Mouse (Mus musculus): ENCODE results near the gene Gm9922. TPM values are rescaled to one million over a fixed set of nuclear protein-coding genes. Genes with fewer than 3 reads are reported as not detected.

Gene Gm9922
- polyA plus RNA-seq, 1 experiment from 2014 or later: 1.3 TPM

GRCm38 (mm10) chr14:101747811-101748210 lies 18.2 kb upstream of the Gm9922 start:
- no peak overlapping the region for H3K4me2 ChIP-seq (replicated peaks)
- ATAC-seq (ENCODE audit: low FRiP score, low read depth): no peak
- H3K36me3 ChIP-seq: no peaks in the 10 kb centered on the region
- no peak overlapping the region for H3K27ac ChIP-seq (replicated peaks)
- H3K9me3 ChIP-seq: no peaks in the 10 kb centered on the region
- 91% methylated on average over 11 of the region's 11 CpGs for WGBS
- H3K4me1 ChIP-seq: no peaks in the 10 kb centered on the region
- H3K27me3 ChIP-seq: no peaks in the 10 kb centered on the region
- H3K9ac ChIP-seq (replicated peaks): no peak overlapping the region
- H3K4me3 ChIP-seq: no peak overlapping the region

DNA sequence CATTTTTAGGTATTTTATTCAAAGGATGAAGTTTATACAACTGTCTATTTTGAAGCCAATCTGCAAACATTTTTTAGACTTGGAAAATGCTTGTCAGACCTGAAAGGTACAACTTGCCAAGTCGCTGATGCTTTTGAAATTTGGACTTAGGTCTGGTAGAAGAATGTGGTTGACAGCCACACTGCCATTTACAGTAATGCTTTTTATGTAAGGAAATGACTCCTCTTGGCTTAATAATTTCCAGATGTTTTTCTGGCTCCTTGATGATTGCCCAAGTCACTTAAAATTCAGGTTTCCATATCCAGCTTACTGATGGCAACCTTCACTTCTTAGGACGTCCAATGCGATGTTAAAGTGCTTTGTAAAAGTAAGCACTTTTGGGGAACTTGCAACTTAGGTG lies 17.0 kb upstream of the Gm9922 start:
- H3K4me2 ChIP-seq (replicated peaks): no peak overlapping the region
- H3K9me3 ChIP-seq: no peaks in the 10 kb centered on the region
- no peak for ATAC-seq (ENCODE audit: low FRiP score, low read depth)
- H3K4me3 ChIP-seq: no peak overlapping the region
- H3K4me1 ChIP-seq: no peaks in the 10 kb centered on the region
- no peaks in the 10 kb centered on the region for H3K36me3 ChIP-seq
- H3K27ac ChIP-seq (replicated peaks): no peak overlapping the region
- H3K9ac ChIP-seq (replicated peaks): no peak overlapping the region
- no peaks in the 10 kb centered on the region for H3K27me3 ChIP-seq
- WGBS: 92% methylated on average over 3 of the region's 3 CpGs

- Histone ChIP-seq H3K4me1 (no peaks in the 10 kb centered on the region), H3K9ac (replicated peaks) (no peak overlapping the region), H3K4me3 (no peak overlapping the region), H3K9me3 (no peaks in the 10 kb centered on the region), H3K27me3 (no peaks in the 10 kb centered on the region), H3K36me3 (no peaks in the 10 kb centered on the region), H3K4me2 (replicated peaks) (no peak overlapping the region), H3K27ac (replicated peaks) (no peak overlapping the region)
- WGBS: 86% methylated on average over 4 of the region's 4 CpGs
- no peak for ATAC-seq (ENCODE audit: low FRiP score, low read depth)
Measured at GRCm38 (mm10) chr14:101737501-101737900, 7.9 kb upstream of the Gm9922 start.

GRCm38 (mm10) chr14:101733542-101734303 lies 4.1 kb upstream of the Gm9922 start:
- H3K9me3 ChIP-seq: no peaks in the 10 kb centered on the region
- H3K4me1 ChIP-seq: peaks cover 13% of the 10 kb centered on the region; the same call in 1 of the 2 replicates
- H3K27ac ChIP-seq (replicated peaks): no peak overlapping the region
- H3K27me3 ChIP-seq: peaks cover 33% of the 10 kb centered on the region
- 28% methylated on average over 10 of the region's 10 CpGs for WGBS
- no peak for ATAC-seq (ENCODE audit: low FRiP score, low read depth)
- H3K9ac ChIP-seq (replicated peaks): no peak overlapping the region
- H3K4me2 ChIP-seq (replicated peaks): no peak overlapping the region
- H3K4me3 ChIP-seq: no peak overlapping the region
- no peaks in the 10 kb centered on the region for H3K36me3 ChIP-seq

- ATAC-seq (ENCODE audit: low FRiP score, low read depth): peak; percentile 50
- under 1% methylated on average over 28 of the region's 28 CpGs for WGBS
Measured at GRCm38 (mm10) chr14:101729972-101730692, 518 bp upstream of the Gm9922 start.

DNA sequence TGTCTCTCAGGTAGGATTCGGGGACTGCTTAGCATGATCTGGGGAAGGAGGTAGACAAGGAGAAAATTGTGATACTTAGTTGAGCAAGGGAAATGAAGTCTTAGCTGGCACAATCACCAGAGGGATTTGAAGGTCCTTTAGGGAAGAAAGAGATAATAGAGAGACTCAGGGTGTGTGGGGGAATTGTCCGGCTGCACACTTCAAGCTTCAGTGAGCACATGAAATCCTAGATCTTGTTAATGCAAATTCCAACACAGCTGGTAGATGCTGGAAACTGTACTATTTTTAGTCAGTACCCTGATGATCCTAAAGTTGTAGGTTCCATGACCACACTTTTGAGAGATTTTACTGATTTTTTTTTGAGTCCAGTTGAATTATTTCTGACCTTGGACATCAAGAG lies 15.2 kb downstream of the Gm9922 start:
- H3K36me3 ChIP-seq: no peaks in the 10 kb centered on the region
- H3K4me1 ChIP-seq: no peaks in the 10 kb centered on the region
- ATAC-seq (ENCODE audit: low FRiP score, low read depth): no peak
- WGBS: 62% methylated on average over 2 of the region's 2 CpGs
- no peak overlapping the region for H3K27ac ChIP-seq (replicated peaks)
- H3K27me3 ChIP-seq: no peaks in the 10 kb centered on the region
- H3K9ac ChIP-seq (replicated peaks): no peak overlapping the region
- H3K9me3 ChIP-seq: no peaks in the 10 kb centered on the region
- no peak overlapping the region for H3K4me2 ChIP-seq (replicated peaks)
- no peak overlapping the region for H3K4me3 ChIP-seq

More at GRCm38 (mm10) chr14:101729972-101730692, 518 bp upstream of the Gm9922 start:
- Histone ChIP-seq H3K36me3 (no peaks in the 10 kb centered on the region), H3K4me3 (peak overlapping the region; percentile 60), H3K4me1 (peaks cover 13% of the 10 kb centered on the region; the same call in 1 of the 2 replicates), H3K27me3 (peaks cover 46% of the 10 kb centered on the region), H3K27ac (replicated peaks) (no peak overlapping the region), H3K9ac (replicated peaks) (peak overlapping the region; percentile 43; the same call in 1 of the 2 replicates), H3K9me3 (no peaks in the 10 kb centered on the region), H3K4me2 (replicated peaks) (peak overlapping the region; percentile 99)

DNA sequence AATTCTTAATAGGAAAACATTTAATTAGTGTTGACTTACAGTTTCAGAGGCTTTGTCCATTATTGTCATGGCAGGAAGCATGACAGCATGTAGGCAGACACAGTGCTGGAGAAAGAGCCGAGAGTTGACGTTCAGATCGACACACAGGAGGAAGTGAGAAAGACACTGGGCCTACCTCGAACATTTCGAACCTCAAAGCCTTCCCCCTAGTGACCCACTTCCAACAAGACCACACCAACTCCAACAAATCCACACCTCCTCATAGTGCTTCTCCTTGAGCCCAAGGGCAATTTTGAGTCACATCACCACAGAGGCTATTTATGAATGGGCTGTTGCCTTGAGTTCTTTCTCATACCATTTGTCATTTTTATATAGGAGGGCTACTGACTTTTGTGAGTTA lies 22.5 kb downstream of the Gm9922 start:
- Histone ChIP-seq H3K4me1 (no peaks in the 10 kb centered on the region), H3K36me3 (no peaks in the 10 kb centered on the region), H3K4me3 (no peak overlapping the region), H3K4me2 (replicated peaks) (no peak overlapping the region), H3K9me3 (no peaks in the 10 kb centered on the region), H3K27me3 (no peaks in the 10 kb centered on the region), H3K27ac (replicated peaks) (no peak overlapping the region), H3K9ac (replicated peaks) (no peak overlapping the region)
- 90% methylated on average over 5 of the region's 5 CpGs for WGBS
- no peak for ATAC-seq (ENCODE audit: low FRiP score, low read depth)

GRCm38 (mm10) chr14:101704479-101704878 lies 25.1 kb downstream of the Gm9922 start:
- Histone ChIP-seq H3K4me1 (no peaks in the 10 kb centered on the region), H3K9me3 (no peaks in the 10 kb centered on the region), H3K27ac (replicated peaks) (no peak overlapping the region), H3K36me3 (no peaks in the 10 kb centered on the region), H3K9ac (replicated peaks) (no peak overlapping the region), H3K27me3 (no peaks in the 10 kb centered on the region), H3K4me3 (no peak overlapping the region), H3K4me2 (replicated peaks) (no peak overlapping the region)
- 80% methylated on average over 4 of the region's 4 CpGs for WGBS
- no peak for ATAC-seq (ENCODE audit: low FRiP score, low read depth)

- no peak overlapping the region for H3K4me2 ChIP-seq (replicated peaks)
- H3K27me3 ChIP-seq: no peaks in the 10 kb centered on the region
- H3K4me3 ChIP-seq: no peak overlapping the region
- H3K36me3 ChIP-seq: peaks cover 11% of the 10 kb centered on the region; the same call in 1 of the 2 replicates
- no peaks in the 10 kb centered on the region for H3K4me1 ChIP-seq
- H3K9me3 ChIP-seq: no peaks in the 10 kb centered on the region
- no peak overlapping the region for H3K27ac ChIP-seq (replicated peaks)
- ATAC-seq (ENCODE audit: low FRiP score, low read depth): no peak
- H3K9ac ChIP-seq (replicated peaks): no peak overlapping the region
- WGBS: 77% methylated on average over 2 of the region's 2 CpGs
Measured at GRCm38 (mm10) chr14:101688406-101688805, 41.2 kb downstream of the Gm9922 start.

DNA sequence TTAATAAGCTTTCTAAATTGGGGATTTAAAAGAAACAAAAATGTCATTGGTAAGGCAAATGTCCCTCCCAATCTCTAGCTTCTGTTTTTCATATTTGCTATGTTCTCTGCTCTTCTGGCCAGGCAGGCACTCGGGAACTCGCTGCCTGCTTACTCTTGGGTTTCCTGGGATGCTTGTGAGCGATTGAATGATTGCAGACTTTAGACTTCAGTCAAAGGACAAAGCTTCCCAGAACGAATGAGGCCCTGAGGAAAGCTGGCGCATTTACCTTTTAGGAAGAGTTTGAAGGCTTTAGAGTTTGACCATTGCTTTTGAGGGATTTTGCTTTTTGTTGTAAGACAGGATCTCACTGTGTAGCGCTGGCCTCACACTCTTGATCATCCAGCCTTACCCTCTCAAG lies 41.9 kb downstream of the Gm9922 start:
- H3K4me2 ChIP-seq (replicated peaks): no peak overlapping the region
- WGBS: 90% methylated on average over 6 of the region's 6 CpGs
- H3K9me3 ChIP-seq: no peaks in the 10 kb centered on the region
- H3K27ac ChIP-seq (replicated peaks): no peak overlapping the region
- H3K9ac ChIP-seq (replicated peaks): no peak overlapping the region
- H3K27me3 ChIP-seq: no peaks in the 10 kb centered on the region
- ATAC-seq (ENCODE audit: low FRiP score, low read depth): no peak
- H3K4me3 ChIP-seq: no peak overlapping the region
- H3K4me1 ChIP-seq: no peaks in the 10 kb centered on the region
- H3K36me3 ChIP-seq: peaks cover 8% of the 10 kb centered on the region; the same call in 1 of the 2 replicates
